ENCODE assay signal across 17 mouse cellular contexts in the genomic region with DNA sequence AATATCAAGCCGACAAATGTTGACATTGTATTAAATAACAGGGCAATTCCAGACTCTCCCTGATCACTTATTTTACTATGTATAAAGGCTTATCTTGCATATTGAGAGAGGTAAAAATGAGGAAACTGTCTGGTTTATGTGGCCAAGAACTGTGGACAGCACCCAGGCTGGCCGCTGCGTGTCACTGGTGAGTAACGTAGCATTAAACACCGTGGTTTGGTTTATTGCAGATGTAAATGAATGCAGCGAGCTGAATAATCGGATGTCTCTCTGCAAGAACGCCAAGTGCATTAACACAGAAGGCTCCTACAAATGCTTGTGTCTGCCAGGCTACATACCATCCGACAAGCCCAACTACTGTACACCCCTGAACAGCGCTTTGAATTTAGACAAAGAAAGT. TPM values are rescaled to one million over a fixed set of nuclear protein-coding genes. Genes with fewer than 3 reads are reported as not detected.
DNase-seq lines count a peak whose midpoint lies in the region; ATAC-seq and TF ChIP-seq lines count a peak whose summit lies in the region.
"Had no signal": no experiment of that assay in that cellular context is flagged by ENCODE, and none has a peak within 500 bp of the region (broad histone marks: within the 10 kb centered on the region; RNA-seq: fewer than 3 reads in every experiment).

No protein-coding gene starts in this region.

- TF ChIP-seq CTCF in ES-Bruce4 (IDR thresholded peaks at IDR 0.05; ENCODE audit: low read depth, low read length) = peak; percentile 21

- no peak overlapping the region for H3K9ac ChIP-seq in hindbrain, embryonic 14.5 days
- no peak overlapping the region for H3K9ac ChIP-seq in hindbrain, embryonic 13.5 days
- H3K9ac ChIP-seq in midbrain, embryonic 14.5 days (replicated peaks; ENCODE audit: low read length) = no peak overlapping the region
- H3K9ac ChIP-seq in midbrain, embryonic 13.5 days (replicated peaks) = no peak overlapping the region
- no peak overlapping the region for H3K9ac ChIP-seq in ES-Bruce4 (ENCODE audit: low read depth, poor library complexity, severe bottlenecking)
- H3K9ac ChIP-seq: lung, embryonic 14.5 days had no signal

- no peak for TF ChIP-seq POLR2A in ES-Bruce4 (IDR thresholded peaks at IDR 0.05; ENCODE audit: insufficient read depth, low read length)

- no peaks in the 10 kb centered on the region for H3K27me3 ChIP-seq in hindbrain, embryonic 14.5 days (ENCODE audit: control insufficient read depth, insufficient read depth, low read length)
- H3K27me3 ChIP-seq in hindbrain, embryonic 13.5 days = no peaks in the 10 kb centered on the region
- no peaks in the 10 kb centered on the region for H3K27me3 ChIP-seq in midbrain, embryonic 14.5 days (ENCODE audit: control insufficient read depth, insufficient read depth, low read length)
- H3K27me3 ChIP-seq in midbrain, embryonic 13.5 days = no peaks in the 10 kb centered on the region
- no peaks in the 10 kb centered on the region for H3K27me3 ChIP-seq in ES-Bruce4 (ENCODE audit: control insufficient read depth, insufficient read depth, low read length, poor library complexity, severe bottlenecking)

- H3K9me3 ChIP-seq in hindbrain, embryonic 14.5 days (ENCODE audit: control insufficient read depth, low read length) = no peaks in the 10 kb centered on the region
- no peaks in the 10 kb centered on the region for H3K9me3 ChIP-seq in hindbrain, embryonic 13.5 days
- H3K9me3 ChIP-seq in midbrain, embryonic 14.5 days (ENCODE audit: control insufficient read depth, low read length) = no peaks in the 10 kb centered on the region
- no peaks in the 10 kb centered on the region for H3K9me3 ChIP-seq in midbrain, embryonic 13.5 days
- no peaks in the 10 kb centered on the region for H3K9me3 ChIP-seq in ES-Bruce4 (replicated peaks; ENCODE audit: control insufficient read depth, insufficient read depth, low read length, poor library complexity, severe bottlenecking)

- no peaks in the 10 kb centered on the region for H3K4me1 ChIP-seq in hindbrain, embryonic 14.5 days (replicated peaks; ENCODE audit: control insufficient read depth, insufficient read depth, low read length)
- H3K4me1 ChIP-seq in hindbrain, embryonic 13.5 days (replicated peaks) = no peaks in the 10 kb centered on the region
- H3K4me1 ChIP-seq in midbrain, embryonic 14.5 days (ENCODE audit: control insufficient read depth, insufficient read depth, low read length) = no peaks in the 10 kb centered on the region
- no peaks in the 10 kb centered on the region for H3K4me1 ChIP-seq in midbrain, embryonic 13.5 days (replicated peaks)
- no peaks in the 10 kb centered on the region for H3K4me1 ChIP-seq in ES-Bruce4 (ENCODE audit: control insufficient read depth, insufficient read depth, low read length)

- no peak overlapping the region for H3K4me3 ChIP-seq in hindbrain, embryonic 14.5 days (replicated peaks; ENCODE audit: low read length)
- H3K4me3 ChIP-seq in hindbrain, embryonic 13.5 days = no peak overlapping the region
- no peak overlapping the region for H3K4me3 ChIP-seq in midbrain, embryonic 14.5 days (replicated peaks; ENCODE audit: low read depth, low read length)
- no peak overlapping the region for H3K4me3 ChIP-seq in midbrain, embryonic 13.5 days (replicated peaks)
- no peak overlapping the region for H3K4me3 ChIP-seq in ES-Bruce4 (ENCODE audit: low read depth, low read length)
- H3K4me3 ChIP-seq: erythroblast, embryonic 14.5 days; heart, adult 2 months; myocyte had no signal

- ATAC-seq in hindbrain, embryonic 14.5 days (ENCODE audit: low FRiP score) = no peak
- ATAC-seq in hindbrain, embryonic 13.5 days (ENCODE audit: low FRiP score) = no peak
- ATAC-seq in midbrain, embryonic 14.5 days (ENCODE audit: low FRiP score, low TSS enrichment) = no peak
- ATAC-seq in midbrain, embryonic 13.5 days = no peak
- peak; percentile 71 for ATAC-seq in megakaryocyte, adult 5-6 weeks (ENCODE audit: poor library complexity, severe bottlenecking)
- ATAC-seq: CD4-positive, CD25-positive, alpha-beta regulatory T cell, adult 4 months; inflammation-experienced regulatory T-cells, adult 6 months had no signal

- no peaks in the 10 kb centered on the region for H3K36me3 ChIP-seq in hindbrain, embryonic 14.5 days (replicated peaks; ENCODE audit: control insufficient read depth, insufficient read depth)
- H3K36me3 ChIP-seq in hindbrain, embryonic 13.5 days = no peaks in the 10 kb centered on the region
- no peaks in the 10 kb centered on the region for H3K36me3 ChIP-seq in midbrain, embryonic 14.5 days (ENCODE audit: control insufficient read depth, insufficient read depth, low read length)
- no peaks in the 10 kb centered on the region for H3K36me3 ChIP-seq in midbrain, embryonic 13.5 days
- H3K36me3 ChIP-seq in ES-Bruce4 (ENCODE audit: control insufficient read depth, insufficient read depth, low read length, poor library complexity, severe bottlenecking) = no peaks in the 10 kb centered on the region

- no peak overlapping the region for H3K4me2 ChIP-seq in hindbrain, embryonic 14.5 days (replicated peaks)
- no peak overlapping the region for H3K4me2 ChIP-seq in hindbrain, embryonic 13.5 days
- no peak overlapping the region for H3K4me2 ChIP-seq in midbrain, embryonic 14.5 days (ENCODE audit: low read length)
- H3K4me2 ChIP-seq in midbrain, embryonic 13.5 days (replicated peaks) = no peak overlapping the region
- H3K4me2 ChIP-seq: lung, embryonic 14.5 days had no signal

- TF ChIP-seq EP300 in ES-Bruce4 (IDR thresholded peaks at IDR 0.05; ENCODE audit: insufficient read depth, low read depth, low read length) = no peak

- WGBS in hindbrain, embryonic 14.5 days = 70% methylated on average over 10 of the region's 10 CpGs
- 74% methylated on average over 10 of the region's 10 CpGs for WGBS in hindbrain, embryonic 13.5 days
- 80% methylated on average over 10 of the region's 10 CpGs for WGBS in midbrain, embryonic 14.5 days
- WGBS in midbrain, embryonic 13.5 days = 84% methylated on average over 10 of the region's 10 CpGs

- peak; percentile 35 for DNase-seq in hindbrain, embryonic 14.5 days (ENCODE audit: low spot score)
- DNase-seq in midbrain, embryonic 14.5 days = peak; percentile 24
- no peak for DNase-seq in thymus, postnatal 10 days (ENCODE audit: low spot score in 2 of 2)
- DNase-seq in Muller cell, postnatal 12 days (ENCODE audit: inconsistent ontology term) = no peak
- DNase-seq: cerebellum, adult 9-11 months; heart, adult 2 months; kidney, postnatal 14 days; lung, embryonic 14.5 days had no signal

- H3K27ac ChIP-seq in hindbrain, embryonic 14.5 days = no peak overlapping the region
- H3K27ac ChIP-seq in hindbrain, embryonic 13.5 days = no peak overlapping the region
- no peak overlapping the region for H3K27ac ChIP-seq in midbrain, embryonic 14.5 days (replicated peaks; ENCODE audit: low read depth, low read length)
- no peak overlapping the region for H3K27ac ChIP-seq in midbrain, embryonic 13.5 days
- H3K27ac ChIP-seq in ES-Bruce4 (ENCODE audit: insufficient read depth, low read length) = no peak overlapping the region
- H3K27ac ChIP-seq: heart, adult 2 months had no signal

RNA-seq across cellular contexts. Expression of a gene that starts 45.6 kb away (rescaled TPM):
- 7.2 and 8.6 TPM in 2 replicates for polyA plus RNA-seq in hindbrain, embryonic 14.5 days (2014; fragmentation: Nextera tagmentation; extraction: Ambion mirVana)
- 7.4 and 8.2 TPM in 2 replicates for polyA plus RNA-seq in hindbrain, embryonic 13.5 days (2015; fragmentation: Nextera tagmentation; extraction: Ambion mirVana)
- polyA plus RNA-seq in midbrain, embryonic 14.5 days (2014; fragmentation: Nextera tagmentation; extraction: Ambion mirVana) = 2.6 and 8.4 TPM in 2 replicates
- 5.5 TPM in 2 replicates for polyA plus RNA-seq in midbrain, embryonic 13.5 days (2015; fragmentation: Nextera tagmentation; extraction: Ambion mirVana)
- 0.43 and 0.60 TPM in 2 replicates for polyA plus RNA-seq in ES-Bruce4 (2011; ENCODE audit: insufficient read depth, insufficient read length, low read depth, missing spikeins)
- 0.30 TPM in 1 of 2 replicates, not detected in the other for total RNA-seq in megakaryocyte, adult 5-6 weeks (2015)
- total RNA-seq in megakaryocyte, adult 5-6 weeks (2017) = 0.04 and 0.12 TPM in 2 replicates
- total RNA-seq: megakaryocyte-erythroid progenitor cell, adult 5-6 weeks had no signal
- polyA plus RNA-seq: erythroblast, embryonic 14.5 days had no signal

Comparison
In these comparisons a context has a peak if more than half of its experiments do, and no peak if none do; other contexts are left out.
1. DNase-seq: peak in hindbrain, embryonic 14.5 days (single experiment) and midbrain, embryonic 14.5 days (single experiment); none in thymus, postnatal 10 days (0 of 2) and Muller cell, postnatal 12 days (single experiment).